8 mouse cellular contexts compared by ENCODE assay signal in genomic region chr6:100800497-100800955, GRCm38 (mm10). TPM values are rescaled to one million over a fixed set of nuclear protein-coding genes. Genes with fewer than 3 reads are reported as not detected.
DNase-seq lines count a peak whose midpoint lies in the region; ATAC-seq and TF ChIP-seq lines count a peak whose summit lies in the region.

No protein-coding gene starts in this region.

- no peaks in the 10 kb centered on the region for H3K36me3 ChIP-seq in heart, adult 2 months (ENCODE audit: control insufficient read depth, insufficient read depth, low read length)
- no peaks in the 10 kb centered on the region for H3K36me3 ChIP-seq in heart, embryonic 12.5 days
- peaks cover 15% of the 10 kb centered on the region; the same call in 1 of the 2 replicates for H3K36me3 ChIP-seq in embryonic facial prominence, embryonic 15.5 days
- H3K36me3 ChIP-seq in intestine, postnatal 0 days (ENCODE audit: control insufficient read depth, insufficient read depth): no peaks in the 10 kb centered on the region
- H3K36me3 ChIP-seq in lung, embryonic 14.5 days (ENCODE audit: insufficient read depth): no peaks in the 10 kb centered on the region
- H3K36me3 ChIP-seq in splenic B cell, adult 2 months (ENCODE audit: control insufficient read depth, insufficient read depth, low read length, poor library complexity, severe bottlenecking): no peaks in the 10 kb centered on the region
- H3K36me3 ChIP-seq in midbrain, embryonic 13.5 days: no peaks in the 10 kb centered on the region

- H3K9ac ChIP-seq in heart, adult 2 months (ENCODE audit: low read depth, low read length): no peak overlapping the region
- no peak overlapping the region for H3K9ac ChIP-seq in heart, embryonic 12.5 days
- H3K9ac ChIP-seq in embryonic facial prominence, embryonic 15.5 days: no peak overlapping the region
- no peak overlapping the region for H3K9ac ChIP-seq in intestine, postnatal 0 days (ENCODE audit: low read depth, low read length)
- no peak overlapping the region for H3K9ac ChIP-seq in lung, embryonic 14.5 days
- no peak overlapping the region for H3K9ac ChIP-seq in midbrain, embryonic 13.5 days (replicated peaks)

- TF ChIP-seq POLR2A in heart, adult 2 months (IDR thresholded peaks at IDR 0.05; ENCODE audit: insufficient read depth, low read depth, low read length): no peak

- TF ChIP-seq CTCF in heart, adult 2 months (IDR thresholded peaks at IDR 0.05): no peak
- no peak for TF ChIP-seq CTCF in intestine, postnatal 0 days (IDR thresholded peaks at IDR 0.05; ENCODE audit: low read depth)
- TF ChIP-seq CTCF in lung, embryonic 14.5 days (IDR thresholded peaks at IDR 0.05; ENCODE audit: low read depth): no peak

- peak; percentile 72 to 79 for DNase-seq in heart, adult 2 months
- DNase-seq in NIH3T3 (ENCODE audit: low read depth): peak; percentile 95
- DNase-seq in lung, embryonic 14.5 days: peak; percentile 25
- peak; percentile 88 for DNase-seq in splenic B cell, adult 2 months (ENCODE audit: low read depth, low spot score)

- no peak overlapping the region for H3K4me3 ChIP-seq in heart, adult 2 months
- no peak overlapping the region for H3K4me3 ChIP-seq in heart, embryonic 12.5 days
- H3K4me3 ChIP-seq in embryonic facial prominence, embryonic 15.5 days (replicated peaks): no peak overlapping the region
- H3K4me3 ChIP-seq in intestine, postnatal 0 days (ENCODE audit: low read depth, low read length): no peak overlapping the region
- no peak overlapping the region for H3K4me3 ChIP-seq in lung, embryonic 14.5 days (ENCODE audit: low read depth, low read length)
- H3K4me3 ChIP-seq in midbrain, embryonic 13.5 days (replicated peaks): no peak overlapping the region

- H3K27ac ChIP-seq in heart, adult 2 months: no peak overlapping the region; the same call in 1 of the 2 replicates
- no peak overlapping the region for H3K27ac ChIP-seq in heart, embryonic 12.5 days (ENCODE audit: poor library complexity, severe bottlenecking)
- 0 out of 2 replicates have a peak overlapping the region, but pooled peaks have one; percentile 18 for H3K27ac ChIP-seq in embryonic facial prominence, embryonic 15.5 days (replicated peaks)
- H3K27ac ChIP-seq in intestine, postnatal 0 days (ENCODE audit: low read depth, low read length): no peak overlapping the region
- H3K27ac ChIP-seq in lung, embryonic 14.5 days (ENCODE audit: low read depth): no peak overlapping the region
- H3K27ac ChIP-seq in midbrain, embryonic 13.5 days: no peak overlapping the region

- H3K27me3 ChIP-seq in heart, adult 2 months (ENCODE audit: control insufficient read depth, insufficient read depth, low read length): no peaks in the 10 kb centered on the region
- no peaks in the 10 kb centered on the region for H3K27me3 ChIP-seq in heart, embryonic 12.5 days (replicated peaks)
- no peaks in the 10 kb centered on the region for H3K27me3 ChIP-seq in embryonic facial prominence, embryonic 15.5 days
- no peaks in the 10 kb centered on the region; the same call in 1 of the 2 replicates for H3K27me3 ChIP-seq in intestine, postnatal 0 days (replicated peaks; ENCODE audit: control insufficient read depth, insufficient read depth, low read length)
- H3K27me3 ChIP-seq in lung, embryonic 14.5 days (ENCODE audit: insufficient read depth, low read length): no peaks in the 10 kb centered on the region
- H3K27me3 ChIP-seq in splenic B cell, adult 2 months (ENCODE audit: control insufficient read depth, insufficient read depth, low read length, poor library complexity, severe bottlenecking): no peaks in the 10 kb centered on the region
- H3K27me3 ChIP-seq in midbrain, embryonic 13.5 days: no peaks in the 10 kb centered on the region

- intact Hi-C loops in heart, adult 2 months (cut with DNase I): no loop called here

- 30% methylated on average over 10 of the region's 10 CpGs for WGBS in heart, adult 2 months
- WGBS in heart, embryonic 12.5 days: 71% methylated on average over 10 of the region's 10 CpGs
- WGBS in embryonic facial prominence, embryonic 15.5 days: 45% methylated on average over 10 of the region's 10 CpGs
- WGBS in intestine, postnatal 0 days: 18% methylated on average over 10 of the region's 10 CpGs
- WGBS in lung, embryonic 14.5 days: 38% methylated on average over 10 of the region's 10 CpGs
- WGBS in midbrain, embryonic 13.5 days: 75% methylated on average over 10 of the region's 10 CpGs

- no peak for ATAC-seq in heart, embryonic 12.5 days (ENCODE audit: insufficient number of reproducible peaks, low FRiP score)
- ATAC-seq in embryonic facial prominence, embryonic 15.5 days (ENCODE audit: insufficient number of reproducible peaks, low FRiP score, low TSS enrichment, low read depth): no peak
- 0 out of 2 replicates have a peak, but pooled peaks have one; percentile 38 for ATAC-seq in intestine, postnatal 0 days
- no peak for ATAC-seq in lung, embryonic 14.5 days (ENCODE audit: insufficient read depth)
- no peak for ATAC-seq in midbrain, embryonic 13.5 days

- no peak overlapping the region for H3K4me2 ChIP-seq in heart, embryonic 12.5 days
- no peak overlapping the region for H3K4me2 ChIP-seq in embryonic facial prominence, embryonic 15.5 days (replicated peaks)
- no peak overlapping the region for H3K4me2 ChIP-seq in intestine, postnatal 0 days (replicated peaks; ENCODE audit: low read depth)
- H3K4me2 ChIP-seq in lung, embryonic 14.5 days: no peak overlapping the region
- H3K4me2 ChIP-seq in midbrain, embryonic 13.5 days (replicated peaks): no peak overlapping the region

- 0 out of 2 replicates have a peak, but pooled peaks have one; percentile 56 for TF ChIP-seq EP300 in heart, adult 2 months (IDR thresholded peaks at IDR 0.05; ENCODE audit: insufficient read depth, low read depth, low read length)

- peaks cover 3% of the 10 kb centered on the region; the same call in 1 of the 2 replicates for H3K9me3 ChIP-seq in heart, embryonic 12.5 days (replicated peaks)
- no peaks in the 10 kb centered on the region for H3K9me3 ChIP-seq in embryonic facial prominence, embryonic 15.5 days (replicated peaks)
- H3K9me3 ChIP-seq in intestine, postnatal 0 days (ENCODE audit: control insufficient read depth): no peaks in the 10 kb centered on the region
- H3K9me3 ChIP-seq in lung, embryonic 14.5 days (ENCODE audit: low read depth, low read length): no peaks in the 10 kb centered on the region
- H3K9me3 ChIP-seq in midbrain, embryonic 13.5 days: no peaks in the 10 kb centered on the region

- H3K79me2 ChIP-seq in heart, adult 2 months (replicated peaks; ENCODE audit: control insufficient read depth, insufficient read depth, low read length): no peaks in the 10 kb centered on the region

- peaks cover 3% of the 10 kb centered on the region for H3K4me1 ChIP-seq in heart, adult 2 months (ENCODE audit: control insufficient read depth, insufficient read depth, low read length)
- H3K4me1 ChIP-seq in heart, embryonic 12.5 days (replicated peaks): no peaks in the 10 kb centered on the region
- peaks cover 14% of the 10 kb centered on the region; the same call in 1 of the 2 replicates for H3K4me1 ChIP-seq in embryonic facial prominence, embryonic 15.5 days
- 0 out of 2 replicates have a peak, but pooled peaks cover 6% of the 10 kb centered on the region for H3K4me1 ChIP-seq in intestine, postnatal 0 days (replicated peaks; ENCODE audit: control insufficient read depth, insufficient read depth, low read length)
- H3K4me1 ChIP-seq in lung, embryonic 14.5 days (ENCODE audit: insufficient read depth): no peaks in the 10 kb centered on the region
- no peaks in the 10 kb centered on the region for H3K4me1 ChIP-seq in midbrain, embryonic 13.5 days (replicated peaks)

RNA-seq across cellular contexts. Expression of gene Ppp4r2, which starts 32.9 kb away (rescaled TPM):
- total RNA-seq in heart, adult 2 months (2021): 10 to 100 TPM; 46.0 to 46.7 TPM
- polyA plus RNA-seq in heart, adult 2 months (2012; rRNA removed): 9.7 and 11.9 TPM in 2 replicates
- 16.1 and 18.5 TPM in 2 replicates for polyA plus RNA-seq in heart, embryonic 12.5 days (2016; fragmentation: Nextera tagmentation; extraction: Ambion mirVana)
- polyA plus RNA-seq in embryonic facial prominence, embryonic 15.5 days (2015; fragmentation: Nextera tagmentation; extraction: Ambion mirVana): 18.7 and 22.6 TPM in 2 replicates
- polyA plus RNA-seq in intestine, postnatal 0 days (2015; fragmentation: Nextera tagmentation; extraction: Ambion mirVana): 8.6 and 10.0 TPM in 2 replicates
- 31.8 and 33.9 TPM in 2 replicates for polyA plus RNA-seq in lung, embryonic 14.5 days (2014; fragmentation: Nextera tagmentation; extraction: Ambion mirVana)
- 26.4 and 26.6 TPM in 2 replicates for polyA plus RNA-seq in midbrain, embryonic 13.5 days (2015; fragmentation: Nextera tagmentation; extraction: Ambion mirVana)

Comparison
In these comparisons a context has a peak if more than half of its experiments do, and no peak if none do; other contexts are left out.
1. DNase-seq: peak in every context shown above with its lines; median percentile 95 in NIH3T3; 88 in splenic B cell, adult 2 months; 76 in heart, adult 2 months; 25 in lung, embryonic 14.5 days.